Mouse (Mus musculus): ENCODE measurements around the gene Slc5a10. TPM values are rescaled to one million over a fixed set of nuclear protein-coding genes. Genes with fewer than 3 reads are reported as not detected.
"Not testable (repeated sequence)": the region's sequence is repeated elsewhere in the genome, so short reads cannot be mapped to it uniquely, and the experiment has no call there.

Slc5a10 gene
- polyA plus RNA-seq, 1 experiment = not detected

GRCm38 (mm10) chr11:61644576-61645326 lies 75.9 kb downstream of the Slc5a10 start:
- Histone ChIP-seq H3K4me3 (ENCODE audit: insufficient read depth, low read length) (no peak overlapping the region), H3K4me1 (ENCODE audit: control insufficient read depth, insufficient read depth, low read length) (peaks cover 56% of the 10 kb centered on the region), H3K27ac (ENCODE audit: insufficient read depth, low read depth, low read length) (no peak overlapping the region)
- TF ChIP-seq POLR2A (IDR thresholded peaks at IDR 0.05; ENCODE audit: borderline replicate concordance, low read depth, low read length) (no peak), CTCF (IDR thresholded peaks at IDR 0.05; ENCODE audit: low read depth, low read length) (no peak)

GRCm38 (mm10) chr11:61643184-61643961 lies 77.3 kb downstream of the Slc5a10 start:
- H3K4me3 ChIP-seq (ENCODE audit: insufficient read depth, low read length) = no peak overlapping the region
- no peak overlapping the region for H3K27ac ChIP-seq (ENCODE audit: insufficient read depth, low read depth, low read length)
- peaks cover 52% of the 10 kb centered on the region for H3K4me1 ChIP-seq (ENCODE audit: control insufficient read depth, insufficient read depth, low read length)
- no peak for TF ChIP-seq CTCF (IDR thresholded peaks at IDR 0.05; ENCODE audit: low read depth, low read length)
- no peak for TF ChIP-seq POLR2A (IDR thresholded peaks at IDR 0.05; ENCODE audit: borderline replicate concordance, low read depth, low read length)

GRCm38 (mm10) chr11:61642106-61642505 lies 78.5 kb downstream of the Slc5a10 start:
- Histone ChIP-seq H3K27ac (ENCODE audit: insufficient read depth, low read depth, low read length) (no peak overlapping the region), H3K4me3 (ENCODE audit: insufficient read depth, low read length) (no peak overlapping the region), H3K4me1 (ENCODE audit: control insufficient read depth, insufficient read depth, low read length) (peaks cover 40% of the 10 kb centered on the region)
- TF ChIP-seq POLR2A (IDR thresholded peaks at IDR 0.05; ENCODE audit: borderline replicate concordance, low read depth, low read length) = no peak
- TF ChIP-seq CTCF (IDR thresholded peaks at IDR 0.05; ENCODE audit: low read depth, low read length) = no peak

GRCm38 (mm10) chr11:61640585-61640984 lies 80.0 kb downstream of the Slc5a10 start:
- H3K4me1 ChIP-seq (ENCODE audit: control insufficient read depth, insufficient read depth, low read length) = peaks cover 38% of the 10 kb centered on the region
- not testable (repeated sequence) for H3K4me3 ChIP-seq (ENCODE audit: insufficient read depth, low read length); H3K27ac ChIP-seq (ENCODE audit: insufficient read depth, low read depth, low read length)

DNA sequence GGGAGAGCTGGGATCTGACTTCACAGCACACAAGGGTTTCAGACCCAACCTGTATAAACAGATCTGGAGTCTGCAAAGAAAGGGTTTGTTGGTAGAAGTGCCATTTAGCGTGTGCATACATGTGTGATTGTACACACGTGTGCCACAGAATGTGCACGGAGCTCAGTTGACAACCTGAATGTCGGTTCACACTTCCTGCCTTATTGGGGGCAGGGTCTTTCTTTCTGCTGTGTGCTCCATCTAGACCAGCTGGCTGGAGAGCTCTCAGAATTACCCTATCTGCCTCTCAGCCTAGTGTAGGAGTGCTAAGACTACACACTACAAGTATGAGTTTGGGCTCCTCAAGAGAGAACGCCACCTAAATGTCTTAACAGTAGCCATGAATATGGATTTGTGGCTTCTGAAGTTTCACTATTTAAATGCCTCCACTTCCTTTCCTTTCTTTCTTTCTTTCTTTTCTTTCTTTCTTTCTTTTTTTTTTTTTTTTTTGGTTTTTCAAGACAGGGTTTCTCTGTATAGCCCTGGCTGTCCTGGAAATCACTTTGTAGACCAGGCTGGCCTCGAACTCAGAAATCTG lies 80.9 kb downstream of the Slc5a10 start:
- Histone ChIP-seq H3K4me1 (ENCODE audit: control insufficient read depth, insufficient read depth, low read length) (peaks cover 34% of the 10 kb centered on the region), H3K27ac (ENCODE audit: insufficient read depth, low read depth, low read length) (no peak overlapping the region), H3K4me3 (ENCODE audit: insufficient read depth, low read length) (no peak overlapping the region)
- no peak for TF ChIP-seq POLR2A (IDR thresholded peaks at IDR 0.05; ENCODE audit: borderline replicate concordance, low read depth, low read length)
- TF ChIP-seq CTCF (IDR thresholded peaks at IDR 0.05; ENCODE audit: low read depth, low read length) = no peak

GRCm38 (mm10) chr11:61638764-61639536 lies 81.7 kb downstream of the Slc5a10 start:
- TF ChIP-seq POLR2A (IDR thresholded peaks at IDR 0.05; ENCODE audit: borderline replicate concordance, low read depth, low read length) (no peak), CTCF (IDR thresholded peaks at IDR 0.05; ENCODE audit: low read depth, low read length) (no peak)
- H3K27ac ChIP-seq (ENCODE audit: insufficient read depth, low read depth, low read length) = no peak overlapping the region
- peaks cover 28% of the 10 kb centered on the region for H3K4me1 ChIP-seq (ENCODE audit: control insufficient read depth, insufficient read depth, low read length)
- H3K4me3 ChIP-seq (ENCODE audit: insufficient read depth, low read length) = no peak overlapping the region

DNA sequence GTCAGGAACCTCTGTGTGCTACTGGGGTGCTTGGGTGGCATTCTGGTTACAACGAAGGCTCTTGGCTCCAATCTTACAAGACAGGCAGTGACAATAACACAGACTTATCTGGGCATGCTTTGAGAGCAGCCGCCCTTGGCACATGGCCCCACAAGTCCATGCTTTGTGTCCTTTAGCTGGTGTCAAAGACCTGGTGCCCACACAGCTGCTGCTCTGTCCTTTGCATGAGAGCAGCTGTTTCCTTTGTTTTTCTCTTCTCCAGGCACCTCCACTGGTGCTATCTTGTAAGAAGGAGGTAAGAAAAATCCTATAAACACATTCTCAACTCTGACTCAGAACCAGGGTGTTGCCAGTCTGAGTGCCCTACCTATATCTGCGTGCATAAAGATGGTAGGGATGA lies 82.8 kb downstream of the Slc5a10 start:
- peaks cover 21% of the 10 kb centered on the region for H3K4me1 ChIP-seq (ENCODE audit: control insufficient read depth, insufficient read depth, low read length)
- H3K27ac ChIP-seq (ENCODE audit: insufficient read depth, low read depth, low read length) = no peak overlapping the region
- TF ChIP-seq POLR2A (IDR thresholded peaks at IDR 0.05; ENCODE audit: borderline replicate concordance, low read depth, low read length) (no peak), CTCF (IDR thresholded peaks at IDR 0.05; ENCODE audit: low read depth, low read length) (no peak)
- no peak overlapping the region for H3K4me3 ChIP-seq (ENCODE audit: insufficient read depth, low read length)

- TF ChIP-seq CTCF (IDR thresholded peaks at IDR 0.05; ENCODE audit: low read depth, low read length) (no peak), POLR2A (IDR thresholded peaks at IDR 0.05; ENCODE audit: borderline replicate concordance, low read depth, low read length) (no peak)
- no peak overlapping the region for H3K4me3 ChIP-seq (ENCODE audit: insufficient read depth, low read length)
- peaks cover 16% of the 10 kb centered on the region for H3K4me1 ChIP-seq (ENCODE audit: control insufficient read depth, insufficient read depth, low read length)
- H3K27ac ChIP-seq (ENCODE audit: insufficient read depth, low read depth, low read length) = no peak overlapping the region
Observed at GRCm38 (mm10) chr11:61637413-61637812, 83.2 kb downstream of the Slc5a10 start.

DNA sequence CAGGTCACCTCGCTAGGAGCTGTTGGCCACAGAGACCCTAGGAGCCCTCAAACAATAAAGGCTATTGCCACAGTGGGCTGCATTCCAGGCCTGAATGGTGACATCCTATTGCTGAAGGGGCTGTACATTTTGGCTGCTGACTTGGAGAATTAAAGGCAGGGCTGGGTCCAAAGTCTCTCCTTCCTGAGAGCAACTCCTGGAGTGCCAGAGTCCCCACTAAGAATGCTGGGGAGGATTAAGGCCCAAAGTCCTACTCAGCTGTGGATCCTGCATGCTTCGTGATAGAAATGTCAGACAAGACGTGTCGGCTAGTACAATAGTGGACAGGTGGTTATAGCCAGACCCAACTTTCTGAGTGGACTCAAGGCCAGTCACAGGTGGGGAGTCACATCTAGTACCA lies 84.3 kb downstream of the Slc5a10 start:
- H3K4me3 ChIP-seq (ENCODE audit: insufficient read depth, low read length); H3K27ac ChIP-seq (ENCODE audit: insufficient read depth, low read depth, low read length): not testable (repeated sequence)

More for the DNA sequence above, 84.3 kb downstream of the Slc5a10 start:
- not testable (repeated sequence) for H3K4me1 ChIP-seq (ENCODE audit: control insufficient read depth, insufficient read depth, low read length)
